Mouse (Mus musculus): ENCODE results near the gene Nuak2.

Gene Nuak2

GRCm38 (mm10) chr1:132353389-132353788 is 37.5 kb downstream of the Nuak2 start:
- DNase-seq (ENCODE audit: low spot score) = no peak

DNA sequence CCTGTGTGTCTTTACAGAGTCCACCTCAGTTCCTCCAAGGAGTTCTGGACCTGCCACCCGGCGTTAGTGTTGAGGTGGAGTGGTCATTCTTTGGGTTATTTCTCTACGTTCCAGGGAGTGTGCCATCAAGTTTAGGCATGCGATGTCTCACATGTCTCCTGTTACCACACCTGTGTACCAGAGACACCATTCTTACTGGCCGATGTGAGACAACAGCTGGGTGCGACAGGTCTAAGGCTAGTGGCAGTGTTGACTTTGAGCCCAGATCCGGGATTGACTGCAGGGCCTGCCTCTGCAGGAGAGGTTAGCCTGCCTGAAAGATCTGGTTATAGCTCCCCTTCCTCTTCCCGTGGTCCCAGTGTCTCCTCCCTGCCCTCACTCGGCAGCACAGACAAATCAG is 38.3 kb downstream of the Nuak2 start:
- DNase-seq (ENCODE audit: low spot score) = no peak

- no peak for DNase-seq (ENCODE audit: low spot score)
Measured at GRCm38 (mm10) chr1:132355162-132355601, 39.3 kb downstream of the Nuak2 start.

DNA sequence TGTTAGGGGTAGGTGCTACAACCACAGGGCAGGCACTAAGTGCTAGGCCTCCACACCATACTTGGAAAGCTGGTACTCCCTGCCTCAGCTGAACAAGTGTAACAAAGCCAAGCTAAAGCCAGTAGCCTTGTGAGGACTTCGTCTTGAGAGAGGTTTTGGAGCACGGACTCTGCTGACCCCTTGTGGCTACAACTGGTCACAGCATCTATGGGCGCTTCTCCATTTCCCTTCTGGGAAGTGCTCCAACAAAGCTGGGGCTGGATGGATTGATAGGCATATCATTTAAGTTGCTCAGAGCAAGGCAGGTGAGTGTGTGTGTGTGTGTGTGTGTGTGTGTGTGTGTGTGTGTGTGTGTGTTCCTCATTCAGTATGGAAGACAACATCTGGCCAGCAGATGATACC is 39.9 kb downstream of the Nuak2 start:
- peak; percentile 75 for DNase-seq (ENCODE audit: low spot score)

- DNase-seq (ENCODE audit: low spot score) = no peak
Measured at GRCm38 (mm10) chr1:132356841-132357240, 40.9 kb downstream of the Nuak2 start.

DNA sequence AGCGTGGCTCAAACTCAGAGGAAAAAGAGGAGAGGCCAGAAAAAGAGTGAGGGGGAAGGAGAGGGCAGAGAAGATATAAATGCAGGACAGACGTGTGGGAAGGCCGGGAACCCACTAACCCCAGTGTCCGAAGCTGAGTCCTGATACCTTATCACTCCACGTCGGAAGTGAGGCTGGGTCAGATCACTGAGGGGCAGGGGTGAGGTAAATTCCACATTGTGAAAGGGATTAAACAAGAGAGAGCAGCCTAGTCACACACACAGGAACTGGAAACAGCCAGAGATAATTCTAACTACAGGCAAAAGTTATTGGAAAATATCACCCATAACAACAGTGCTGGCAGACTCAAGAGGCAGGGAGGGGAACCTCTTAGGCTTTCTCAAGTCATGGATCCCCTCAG is 46.0 kb downstream of the Nuak2 start:
- DNase-seq (ENCODE audit: low spot score) = no peak

DNA sequence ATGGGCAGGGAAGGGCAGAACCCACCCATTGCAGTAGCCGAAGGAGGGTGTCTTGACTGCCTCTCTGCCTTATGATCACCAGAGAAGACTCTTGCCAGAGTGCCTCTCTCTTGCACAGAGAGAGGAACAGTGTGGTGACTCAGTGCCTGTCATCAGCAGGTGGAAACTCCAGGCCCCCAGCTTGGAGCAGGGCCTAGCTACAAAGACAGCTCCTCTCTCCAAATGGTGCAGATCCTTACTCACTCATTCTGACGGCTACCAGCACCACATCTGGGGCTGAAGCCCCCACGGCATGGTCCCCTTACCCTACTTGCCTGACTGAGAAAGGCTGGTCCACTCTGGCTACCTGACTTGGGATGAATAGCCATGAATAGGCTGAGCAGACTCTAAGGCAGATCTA is 48.5 kb downstream of the Nuak2 start:
- no peak for DNase-seq (ENCODE audit: low spot score)

- DNase-seq (ENCODE audit: low spot score) = no peak
Measured at GRCm38 (mm10) chr1:132364896-132365557, 49.1 kb downstream of the Nuak2 start.

- no peak for DNase-seq (ENCODE audit: low spot score)
Measured at GRCm38 (mm10) chr1:132365645-132366044, 49.7 kb downstream of the Nuak2 start.

- no peak for DNase-seq (ENCODE audit: low spot score)
Measured at GRCm38 (mm10) chr1:132366235-132366634, 50.3 kb downstream of the Nuak2 start.

DNA sequence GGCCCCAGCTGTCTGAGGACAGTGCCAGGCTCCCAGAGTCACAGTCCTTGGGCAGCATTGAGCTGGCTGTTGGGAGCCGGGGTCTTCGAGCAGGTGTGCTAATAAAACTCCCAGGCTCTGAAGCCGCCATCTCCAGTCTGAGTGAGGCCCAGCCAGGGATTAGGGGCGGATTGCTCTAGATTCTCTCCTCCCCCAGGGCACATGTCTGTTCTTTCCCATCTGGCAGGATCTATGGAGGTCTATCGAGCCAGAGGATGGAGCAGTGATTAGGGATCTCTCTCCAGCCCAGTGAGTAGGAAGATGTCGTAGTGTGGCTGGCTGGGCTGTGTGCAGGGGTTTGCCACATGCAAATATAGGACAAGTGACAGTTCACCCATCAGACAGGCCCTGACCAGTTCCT is 51.0 kb downstream of the Nuak2 start:
- no peak for DNase-seq (ENCODE audit: low spot score)

DNA sequence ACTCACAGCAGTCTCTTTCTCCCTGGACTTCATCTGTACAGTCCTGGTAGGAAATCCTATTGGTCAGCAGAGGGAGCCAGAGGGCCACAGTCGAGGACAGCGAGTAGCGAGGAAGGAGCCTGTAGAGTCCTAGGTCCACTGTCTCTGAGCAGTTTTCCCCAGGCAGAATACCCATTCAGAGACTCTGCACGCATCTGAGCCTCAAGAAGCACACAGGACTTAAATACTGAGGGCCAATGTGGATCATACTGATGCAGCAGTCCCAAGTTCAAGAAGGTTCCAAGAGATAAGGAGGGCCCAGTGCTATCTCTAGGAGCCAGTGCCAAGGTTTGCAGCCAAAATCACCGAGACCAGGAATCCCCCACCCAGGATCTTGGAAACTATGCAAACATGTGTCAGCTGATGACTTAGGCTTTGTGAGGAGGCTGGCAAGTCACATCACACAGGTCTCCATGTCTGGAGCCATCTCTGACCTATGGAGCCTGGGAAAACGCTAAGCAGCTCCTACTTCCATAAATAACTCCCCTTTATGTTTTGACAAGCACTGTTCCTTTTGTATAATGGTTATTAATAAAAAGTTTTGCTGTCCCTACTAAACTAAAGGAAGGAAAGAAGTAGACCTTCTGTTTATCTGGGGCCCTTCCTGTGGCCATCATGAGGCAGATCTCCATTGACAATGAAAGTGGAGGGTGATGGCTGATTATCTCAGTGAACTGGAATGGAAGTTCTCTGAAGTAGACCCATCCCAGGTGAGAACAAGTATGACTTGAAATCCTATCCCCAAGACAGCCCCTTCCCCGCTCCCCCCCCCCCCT is 52.0 kb downstream of the Nuak2 start:
- peak; percentile 49 for DNase-seq (ENCODE audit: low spot score)

DNA sequence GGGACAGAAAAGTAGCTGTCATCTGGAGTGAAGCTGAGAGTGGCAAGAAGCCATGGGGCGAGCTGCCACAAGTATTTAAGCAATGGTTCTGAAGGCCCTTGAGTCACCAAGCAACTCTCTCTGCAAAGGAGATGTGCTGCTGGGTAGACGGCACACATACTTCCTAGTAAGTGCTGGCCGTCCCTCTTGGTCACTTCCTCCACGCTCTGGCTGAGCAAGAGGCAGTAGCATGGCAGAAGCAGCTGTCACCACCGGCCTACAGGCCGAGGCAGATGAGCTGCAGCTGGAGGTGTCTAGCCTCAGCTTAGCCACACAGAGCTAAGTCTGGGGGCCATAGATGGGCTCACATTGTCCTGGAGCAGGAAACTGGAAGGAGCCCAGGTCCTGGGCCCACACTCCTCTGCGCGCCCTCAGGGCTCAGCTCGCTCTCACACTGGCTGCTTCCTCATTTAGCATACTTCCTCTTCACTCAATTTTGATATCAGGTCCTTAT is 54.8 kb downstream of the Nuak2 start:
- DNase-seq (ENCODE audit: low spot score) = no peak

- DNase-seq (ENCODE audit: low spot score) = no peak
Measured at GRCm38 (mm10) chr1:132371298-132372081, 55.6 kb downstream of the Nuak2 start.

GRCm38 (mm10) chr1:132372354-132372753 is 56.4 kb downstream of the Nuak2 start:
- DNase-seq (ENCODE audit: low spot score) = no peak

DNA sequence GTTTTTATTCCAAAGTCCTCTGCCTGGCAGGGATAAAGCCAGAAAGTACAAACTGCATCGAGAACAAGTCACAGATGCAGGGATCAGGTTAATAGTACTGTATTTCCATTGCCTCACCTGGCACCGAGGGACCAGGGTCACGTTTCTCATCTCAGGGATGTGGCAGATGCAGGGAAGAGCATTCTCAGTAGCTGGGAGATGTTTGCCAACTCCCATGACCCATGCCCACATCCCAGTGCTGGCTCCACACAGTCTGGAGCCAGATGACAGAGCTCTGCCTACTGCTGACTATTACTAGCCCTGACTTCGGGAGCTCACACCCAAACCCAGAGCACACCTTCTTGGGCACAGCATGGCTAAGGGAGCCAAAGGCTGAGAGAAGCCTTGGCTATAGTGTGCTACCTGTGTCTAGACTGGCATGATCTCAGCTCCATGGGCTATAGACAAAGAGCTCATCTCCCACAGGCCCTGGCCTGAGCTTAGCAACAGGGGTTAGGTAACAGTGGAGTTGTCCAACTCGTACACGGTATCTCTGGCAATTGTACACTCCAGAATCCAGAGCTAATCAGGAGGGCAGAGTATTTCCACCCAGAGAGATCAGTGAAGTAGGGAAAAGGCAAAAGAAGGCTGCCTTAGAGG is 57.1 kb downstream of the Nuak2 start:
- no peak for DNase-seq (ENCODE audit: low spot score)

DNA sequence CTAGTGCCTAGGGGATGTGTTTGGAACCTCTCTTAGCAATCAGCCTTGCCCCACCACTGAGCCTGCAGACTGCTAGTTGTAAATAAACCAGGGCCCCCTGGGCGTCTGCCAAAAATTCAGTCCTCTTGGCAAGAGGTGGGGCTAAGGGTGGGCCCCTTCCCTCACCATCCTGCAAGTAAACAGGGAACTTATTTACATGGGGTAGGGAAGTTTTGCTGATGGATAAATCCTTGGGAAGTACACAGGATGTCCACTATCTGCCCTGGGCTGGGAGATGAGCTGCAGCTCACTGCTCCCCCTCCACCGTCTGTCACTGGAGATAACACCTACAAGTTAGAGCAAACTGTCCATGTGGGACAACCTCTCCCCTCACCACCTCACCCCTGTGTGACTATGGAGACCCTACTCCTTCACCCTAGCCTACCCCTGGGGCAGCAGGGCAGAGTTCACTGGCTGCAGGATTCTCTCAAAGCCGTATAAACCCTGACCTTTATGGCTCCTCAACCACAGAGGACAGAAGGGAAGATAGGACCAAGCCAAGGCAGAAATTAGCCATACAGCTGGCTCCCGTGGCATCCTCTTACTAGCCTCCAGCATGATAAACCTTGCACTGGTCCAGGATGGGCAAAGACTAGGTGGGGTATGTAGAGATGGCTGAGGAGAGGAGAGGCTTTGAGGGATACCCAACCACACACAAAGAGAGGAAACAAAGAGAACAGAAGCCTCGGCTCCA is 58.4 kb downstream of the Nuak2 start:
- no peak for DNase-seq (ENCODE audit: low spot score)

GRCm38 (mm10) chr1:132374873-132375244 is 58.9 kb downstream of the Nuak2 start:
- DNase-seq (ENCODE audit: low spot score) = no peak

DNA sequence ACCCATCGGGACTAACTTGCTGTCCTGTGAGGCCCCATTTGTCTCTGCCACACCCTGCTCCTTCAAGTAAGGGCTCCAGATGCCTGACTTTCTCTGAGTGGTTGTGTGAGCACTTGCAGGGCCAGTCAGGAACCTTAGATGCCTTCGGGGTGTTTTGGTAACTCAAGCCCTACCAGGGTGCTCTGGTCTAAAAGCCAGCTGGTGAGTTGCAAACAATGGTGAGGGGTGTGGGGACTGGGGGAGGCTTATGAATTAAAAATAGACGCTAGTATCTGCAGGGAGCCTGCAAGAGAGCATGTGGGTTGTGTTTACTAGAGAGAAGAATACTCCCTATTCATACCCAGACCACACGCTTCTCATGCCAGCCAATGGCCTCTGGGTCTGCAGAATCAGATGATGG is 59.3 kb downstream of the Nuak2 start:
- no peak for DNase-seq (ENCODE audit: low spot score)

DNA sequence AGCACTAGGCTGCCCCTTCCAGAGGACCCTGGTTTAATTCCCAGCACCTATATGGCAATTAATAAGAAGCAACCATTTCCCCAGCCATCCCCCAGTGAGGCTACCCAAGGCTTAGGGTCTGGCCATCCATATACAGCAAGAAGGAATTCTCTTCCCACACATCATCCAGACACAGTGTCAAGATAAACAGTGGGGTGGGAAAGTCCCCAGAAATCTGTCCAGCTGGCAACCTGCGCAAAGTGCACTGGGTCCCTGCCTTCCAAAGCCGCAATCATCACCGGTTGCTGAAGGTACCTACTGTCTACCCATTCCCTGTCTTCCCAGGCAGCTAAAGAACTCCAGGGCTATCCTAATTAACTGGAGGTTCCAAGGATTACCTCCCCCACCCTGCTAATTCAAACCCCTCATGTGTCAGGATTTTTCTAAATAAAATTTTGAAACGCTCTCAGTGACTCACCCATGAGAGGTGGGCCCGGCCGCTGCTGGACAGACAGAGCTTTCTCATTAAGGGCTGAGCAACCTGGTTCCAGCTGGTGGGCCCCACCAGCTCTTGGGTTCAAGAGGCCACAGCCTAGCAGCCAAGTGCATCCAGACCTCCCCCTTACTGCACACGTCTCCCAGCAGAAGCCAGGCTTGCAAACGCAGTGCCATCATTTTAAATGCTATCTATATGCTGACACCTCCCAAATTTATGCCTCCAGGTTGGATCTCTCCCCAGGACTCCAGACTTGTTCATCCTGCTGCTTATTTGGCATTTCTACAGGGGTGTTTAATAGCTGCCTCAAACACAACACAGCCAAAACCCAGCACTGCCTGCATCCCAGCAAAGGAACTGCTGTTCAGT is 60.5 kb downstream of the Nuak2 start:
- no peak for DNase-seq (ENCODE audit: low spot score)

DNA sequence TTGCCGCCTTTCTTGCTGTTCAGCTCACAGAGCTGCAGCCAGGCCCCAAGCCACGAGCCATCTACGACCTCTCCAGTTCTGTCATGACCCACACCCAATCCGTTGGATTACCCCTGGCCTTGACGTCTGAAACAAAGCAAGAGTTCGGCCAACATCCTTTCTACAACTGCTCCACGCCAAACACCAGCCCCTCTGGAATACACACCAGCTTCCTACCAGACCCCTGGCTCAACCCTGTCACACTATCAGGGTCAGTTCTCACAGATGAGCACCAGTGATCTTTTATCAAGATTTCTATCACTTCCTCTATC is 61.1 kb downstream of the Nuak2 start:
- no peak for DNase-seq (ENCODE audit: low spot score)
